Mouse (Mus musculus): ENCODE measurements at regions not wholly inside any gene's neighbourhood (a gene's known extent, or its start where the extent isn't known, plus 50 kb on each side); places are given as distances from the start of the nearest gene placed in this dataset.

GRCm38 (mm10) chr3:131913534-131913933 lies 171.6 kb upstream of the Dkk2 start:
- no peak for TF ChIP-seq CTCF (IDR thresholded peaks at IDR 0.05; ENCODE audit: extremely low read depth, insufficient read depth, low read length)
- no peak for TF ChIP-seq POLR2A (IDR thresholded peaks at IDR 0.05; ENCODE audit: extremely low read depth, insufficient read depth, low read length)
